Mouse (Mus musculus): ENCODE data around the gene Cela2a. TPM values are rescaled to one million over a fixed set of nuclear protein-coding genes. Genes with fewer than 3 reads are reported as not detected.
A peak's percentile ranks its signal among the peaks of the same experiment; 100 is the strongest.

Cela2a gene
- polyA plus RNA-seq, 1 experiment: not detected

- TF ChIP-seq POLR2A (IDR thresholded peaks at IDR 0.05; ENCODE audit: insufficient read depth, low read depth, low read length): no peak
- TF ChIP-seq CTCF (IDR thresholded peaks at IDR 0.05; ENCODE audit: insufficient read depth, low read depth, low read length): no peak
- Histone ChIP-seq H3K4me1 (ENCODE audit: control insufficient read depth, insufficient read depth, low read length) (peaks cover 14% of the 10 kb centered on the region), H3K4me3 (ENCODE audit: insufficient read depth, low read depth, low read length) (no peak overlapping the region), H3K27ac (ENCODE audit: insufficient read depth, low read depth, low read length) (no peak overlapping the region)
- 77% methylated on average over 7 of the region's 7 CpGs for WGBS
Measured at GRCm38 (mm10) chr4:141796356-141796755, 29.6 kb downstream of the Cela2a start.

- Histone ChIP-seq H3K4me3 (ENCODE audit: insufficient read depth, low read depth, low read length) (peak overlapping the region; percentile 80), H3K27ac (ENCODE audit: insufficient read depth, low read depth, low read length) (peak overlapping the region; percentile 67), H3K4me1 (ENCODE audit: control insufficient read depth, insufficient read depth, low read length) (peaks cover 16% of the 10 kb centered on the region)
- TF ChIP-seq CTCF (IDR thresholded peaks at IDR 0.05; ENCODE audit: insufficient read depth, low read depth, low read length) (no peak), POLR2A (IDR thresholded peaks at IDR 0.05; ENCODE audit: insufficient read depth, low read depth, low read length) (no peak)
- 2% methylated on average over 5 of the region's 5 CpGs for WGBS
Measured at GRCm38 (mm10) chr4:141794152-141794535, 31.8 kb downstream of the Cela2a start.

GRCm38 (mm10) chr4:141793282-141794151, 32.4 kb downstream of the Cela2a start, which contains the start of gene Casp9:
Gene Casp9, plus strand, starts transcription at chr4:141793612.
- under 1% methylated on average over 69 of the region's 80 CpGs for WGBS
- TF ChIP-seq CTCF (IDR thresholded peaks at IDR 0.05; ENCODE audit: insufficient read depth, low read depth, low read length): no peak
- TF ChIP-seq POLR2A (IDR thresholded peaks at IDR 0.05; ENCODE audit: insufficient read depth, low read depth, low read length): 0 out of 2 replicates have a peak, but pooled peaks have one; percentile 28
- H3K4me1 ChIP-seq (ENCODE audit: control insufficient read depth, insufficient read depth, low read length): peaks cover 19% of the 10 kb centered on the region

GRCm38 (mm10) chr4:141792554-141793281, 33.2 kb downstream of the Cela2a start:
- Histone ChIP-seq H3K4me3 (ENCODE audit: insufficient read depth, low read depth, low read length) (peak overlapping the region; percentile 80), H3K27ac (ENCODE audit: insufficient read depth, low read depth, low read length) (peak overlapping the region; percentile 59), H3K4me1 (ENCODE audit: control insufficient read depth, insufficient read depth, low read length) (peaks cover 19% of the 10 kb centered on the region)
- 8% methylated on average over 10 of the region's 10 CpGs for WGBS
- TF ChIP-seq POLR2A (IDR thresholded peaks at IDR 0.05; ENCODE audit: insufficient read depth, low read depth, low read length): no peak
- TF ChIP-seq CTCF (IDR thresholded peaks at IDR 0.05; ENCODE audit: insufficient read depth, low read depth, low read length): no peak

More at GRCm38 (mm10) chr4:141793282-141794151, 32.4 kb downstream of the Cela2a start, which contains the start of gene Casp9:
- H3K4me3 ChIP-seq (ENCODE audit: insufficient read depth, low read depth, low read length): peak within 1 kb of the TSS; percentile 80
- peak within 1 kb of the TSS; percentile 67 for H3K27ac ChIP-seq (ENCODE audit: insufficient read depth, low read depth, low read length)

GRCm38 (mm10) chr4:141791951-141792350, 34.0 kb downstream of the Cela2a start:
- no peak overlapping the region for H3K27ac ChIP-seq (ENCODE audit: insufficient read depth, low read depth, low read length)
- 84% methylated on average over 8 of the region's 8 CpGs for WGBS
- no peak for TF ChIP-seq POLR2A (IDR thresholded peaks at IDR 0.05; ENCODE audit: insufficient read depth, low read depth, low read length)
- no peak for TF ChIP-seq CTCF (IDR thresholded peaks at IDR 0.05; ENCODE audit: insufficient read depth, low read depth, low read length)
- peaks cover 17% of the 10 kb centered on the region for H3K4me1 ChIP-seq (ENCODE audit: control insufficient read depth, insufficient read depth, low read length)
- H3K4me3 ChIP-seq (ENCODE audit: insufficient read depth, low read depth, low read length): no peak overlapping the region

- H3K4me1 ChIP-seq (ENCODE audit: control insufficient read depth, insufficient read depth, low read length): peaks cover 15% of the 10 kb centered on the region
- no peak overlapping the region for H3K4me3 ChIP-seq (ENCODE audit: insufficient read depth, low read depth, low read length)
- WGBS: 90% methylated on average over 7 of the region's 7 CpGs
- H3K27ac ChIP-seq (ENCODE audit: insufficient read depth, low read depth, low read length): no peak overlapping the region
- TF ChIP-seq POLR2A (IDR thresholded peaks at IDR 0.05; ENCODE audit: insufficient read depth, low read depth, low read length) (no peak), CTCF (IDR thresholded peaks at IDR 0.05; ENCODE audit: insufficient read depth, low read depth, low read length) (no peak)
Measured at GRCm38 (mm10) chr4:141791486-141791885, 34.5 kb downstream of the Cela2a start.

GRCm38 (mm10) chr4:141790524-141790990, 35.4 kb downstream of the Cela2a start, which contains the start of gene Dnajc16:
Gene Dnajc16, minus strand, starts transcription at chr4:141790931.
- WGBS: under 1% methylated on average over 42 of the region's 42 CpGs
- TF ChIP-seq CTCF (IDR thresholded peaks at IDR 0.05; ENCODE audit: insufficient read depth, low read depth, low read length): no peak
- TF ChIP-seq POLR2A (IDR thresholded peaks at IDR 0.05; ENCODE audit: insufficient read depth, low read depth, low read length): 0 out of 2 replicates have a peak, but pooled peaks have one; percentile 47
- peak within 1 kb of the TSS; percentile 39 for H3K27ac ChIP-seq (ENCODE audit: insufficient read depth, low read depth, low read length)
- H3K4me1 ChIP-seq (ENCODE audit: control insufficient read depth, insufficient read depth, low read length): peaks cover 11% of the 10 kb centered on the region
- H3K4me3 ChIP-seq (ENCODE audit: insufficient read depth, low read depth, low read length): peak within 1 kb of the TSS; percentile 74

- Histone ChIP-seq H3K4me3 (ENCODE audit: insufficient read depth, low read depth, low read length) (peak overlapping the region; percentile 74), H3K27ac (ENCODE audit: insufficient read depth, low read depth, low read length) (no peak overlapping the region), H3K4me1 (ENCODE audit: control insufficient read depth, insufficient read depth, low read length) (peaks cover 15% of the 10 kb centered on the region)
- WGBS: 41% methylated on average over 3 of the region's 3 CpGs
- no peak for TF ChIP-seq CTCF (IDR thresholded peaks at IDR 0.05; ENCODE audit: insufficient read depth, low read depth, low read length)
- TF ChIP-seq POLR2A (IDR thresholded peaks at IDR 0.05; ENCODE audit: insufficient read depth, low read depth, low read length): no peak
Measured at GRCm38 (mm10) chr4:141789564-141790218, 36.3 kb downstream of the Cela2a start.

Measured in olfactory bulb, adult 2 months (tissue).